Mouse (Mus musculus) brain, embryonic 14.5 days (tissue): Measurements from ENCODE around the gene Olfr56.

Experiments used
- CTCF ChIP-seq: fragments of 200-500 bp; IDR thresholded peaks from 2 replicates; pipeline ENCODE4 v1.5.1; 2012; ENCODE audit warnings: inconsistent platforms, mild to moderate bottlenecking, moderate library complexity, borderline replicate concordance; ENCODE audit not compliant: insufficient read depth, insufficient read length; ENCODE audit errors: extremely low read depth
- POLR2A ChIP-seq: fragments of 200-500 bp; IDR thresholded peaks from 2 replicates; pipeline ENCODE4 v1.6.1; 2012; ENCODE audit warnings: mild to moderate bottlenecking, inconsistent platforms, borderline replicate concordance; ENCODE audit not compliant: poor library complexity, insufficient read depth, insufficient read length, severe bottlenecking; ENCODE audit errors: extremely low read depth

GRCm38 (mm10) chr11:49078719-49079118 is 100.0 kb downstream of the Olfr56 start:
- TF ChIP-seq POLR2A, result no peak
- TF ChIP-seq CTCF, result no peak
